Mouse (Mus musculus) megakaryocyte, embryonic 14.5 days (primary cell): ENCODE data around the gene Rrnad1. TPM values are rescaled to one million over a fixed set of nuclear protein-coding genes. Genes with fewer than 3 reads are reported as not detected.

Source experiments
- H3K27me3 ChIP-seq: replicated peaks from 2 replicates; pipeline ENCODE3; 2012; ENCODE audit warnings: inconsistent platforms
- H3K36me3 ChIP-seq: replicated peaks from 2 replicates; pipeline ENCODE3; 2012; ENCODE audit warnings: low read length, inconsistent platforms, mixed read lengths
- H3K4me1 ChIP-seq: 2 replicates; pipeline ENCODE4 v1.6.1; 2012; ENCODE audit warnings: inconsistent platforms
- H3K4me3 ChIP-seq: replicated peaks from 2 replicates; pipeline ENCODE3; 2012; ENCODE audit warnings: moderate library complexity, mild to moderate bottlenecking, inconsistent platforms
- H3K9me3 ChIP-seq: 2 replicates; pipeline ENCODE4 v1.6.1; 2012; ENCODE audit warnings: inconsistent platforms
- FLI1 ChIP-seq: IDR thresholded peaks from 2 replicates; pipeline ENCODE4 v1.6.1; 2012; ENCODE audit warnings: low read length, inconsistent platforms, mixed read lengths
- GATA1 ChIP-seq: IDR thresholded peaks from 3 replicates; pipeline ENCODE4 v1.6.1; 2012; ENCODE audit warnings: mixed read lengths, low read length, inconsistent platforms, borderline replicate concordance
- polyA plus RNA-seq: library from polyadenylated mRNA; stranded (reverse); fragments of >175 nt; gene quantifications from 2 replicates; pipeline ENCODE4 v1.2.3, GENCODE M21; 2012; ENCODE audit warnings: low replicate concordance; ENCODE audit not compliant: insufficient read depth

Rrnad1 gene
- polyA plus RNA-seq, 1 experiment = 13.9 TPM

DNA sequence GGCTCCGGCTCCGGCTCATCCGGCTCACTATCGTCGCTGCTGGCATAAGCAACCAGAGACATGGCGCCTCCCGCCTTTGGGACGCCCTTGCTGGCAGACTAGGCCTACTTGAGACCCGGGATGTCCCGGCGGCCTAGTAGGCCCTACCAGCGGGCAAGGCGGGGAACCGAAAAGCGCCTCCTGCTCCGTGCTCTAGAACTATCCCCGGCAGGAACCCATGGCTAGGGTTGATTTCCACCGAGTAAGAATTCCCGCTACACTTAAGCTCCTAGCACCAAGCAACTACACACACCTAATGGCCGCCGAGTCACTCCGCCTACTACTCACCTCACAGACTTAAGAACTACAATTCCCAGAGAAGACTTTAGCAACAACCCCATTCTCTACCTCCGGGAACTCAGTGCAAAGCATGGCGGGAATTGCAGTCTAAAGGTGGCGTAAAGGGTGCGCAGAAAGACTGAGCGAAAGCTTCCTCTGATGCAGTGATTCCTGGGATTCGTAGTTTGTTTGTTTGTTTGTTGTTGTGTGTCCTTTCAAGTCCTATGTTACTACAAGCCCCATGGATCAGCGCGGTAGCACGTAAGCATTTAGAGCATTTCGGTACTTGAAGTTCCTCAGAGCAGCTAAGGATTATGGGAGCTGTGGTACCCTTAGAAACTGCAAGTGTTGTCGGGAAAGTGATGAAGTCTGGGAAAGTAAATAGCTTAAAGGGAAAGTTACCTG is 45.1 kb downstream of the Rrnad1 start, which contains the start of gene Prcc:
Gene Prcc, minus strand, starts transcription at position 328 of the 723 bp plus-strand sequence.
- H3K4me1 ChIP-seq = peaks cover 35% of the 10 kb centered on the region
- peak within 1 kb of the TSS; percentile 97 for H3K4me3 ChIP-seq
- H3K36me3 ChIP-seq = peaks cover 25% of the 10 kb centered on the region
- H3K9me3 ChIP-seq = 0 out of 2 replicates have a peak, but pooled peaks cover 5% of the 10 kb centered on the region
- TF ChIP-seq FLI1 (no peak), GATA1 (no peak)
- H3K27me3 ChIP-seq = no peaks in the 10 kb centered on the region

DNA sequence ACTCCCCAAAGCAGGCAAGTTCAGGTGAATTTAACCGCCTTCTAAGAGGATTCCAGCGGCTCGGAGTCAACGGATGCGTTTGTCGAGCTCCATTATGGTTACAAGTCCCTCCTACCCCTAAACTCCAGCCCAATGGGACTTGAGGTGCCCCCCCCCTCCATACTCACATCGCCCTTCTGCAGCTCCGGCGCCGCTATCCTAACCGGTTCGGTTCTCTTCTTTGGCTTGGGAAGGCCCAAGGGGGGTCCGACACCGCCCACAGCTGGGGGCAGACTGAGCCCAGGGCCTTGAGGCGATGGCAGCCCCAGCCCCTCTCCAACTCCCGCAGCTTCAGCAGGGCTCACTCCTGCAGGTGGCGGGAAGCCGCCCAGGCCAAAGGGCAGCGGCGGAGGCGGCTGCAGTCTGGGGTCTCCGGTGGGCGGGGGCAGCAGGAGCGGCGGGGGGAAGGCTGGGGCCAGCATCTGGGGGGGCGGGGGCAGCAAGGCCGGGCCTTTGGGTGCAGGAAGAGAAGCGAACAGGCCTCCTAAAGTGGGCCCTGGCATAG is 45.7 kb downstream of the Rrnad1 start:
- no peaks in the 10 kb centered on the region for H3K27me3 ChIP-seq
- H3K4me1 ChIP-seq = peaks cover 37% of the 10 kb centered on the region
- TF ChIP-seq GATA1 (no peak), FLI1 (no peak)

DNA sequence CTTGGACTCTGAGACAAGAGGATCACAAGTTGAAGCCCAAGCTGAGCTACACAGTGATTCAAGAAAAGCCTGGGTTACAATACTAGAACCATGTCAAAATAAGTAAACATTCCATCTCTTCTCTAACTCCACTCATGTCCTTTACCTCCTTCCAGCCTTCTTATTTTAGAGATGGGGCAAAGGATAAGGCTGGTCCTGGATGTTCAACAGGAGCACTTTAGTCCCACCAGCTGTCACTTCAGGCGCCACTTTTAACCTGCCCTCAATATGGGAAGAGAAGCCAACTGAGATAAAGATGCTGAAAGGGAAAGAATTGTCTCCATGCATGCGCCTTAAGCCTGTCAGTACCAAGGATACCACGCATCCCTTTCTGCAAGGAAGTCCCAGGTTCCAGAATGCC is 46.2 kb downstream of the Rrnad1 start:
- Histone ChIP-seq H3K4me3 (peak overlapping the region; percentile 97), H3K27me3 (no peaks in the 10 kb centered on the region), H3K36me3 (peaks cover 32% of the 10 kb centered on the region), H3K9me3 (0 out of 2 replicates have a peak, but pooled peaks cover 5% of the 10 kb centered on the region), H3K4me1 (peaks cover 38% of the 10 kb centered on the region)
- TF ChIP-seq GATA1 = no peak

More for the DNA sequence above, 45.7 kb downstream of the Rrnad1 start:
- Histone ChIP-seq H3K4me3 (peak overlapping the region; percentile 97), H3K36me3 (peaks cover 31% of the 10 kb centered on the region), H3K9me3 (0 out of 2 replicates have a peak, but pooled peaks cover 5% of the 10 kb centered on the region)

DNA sequence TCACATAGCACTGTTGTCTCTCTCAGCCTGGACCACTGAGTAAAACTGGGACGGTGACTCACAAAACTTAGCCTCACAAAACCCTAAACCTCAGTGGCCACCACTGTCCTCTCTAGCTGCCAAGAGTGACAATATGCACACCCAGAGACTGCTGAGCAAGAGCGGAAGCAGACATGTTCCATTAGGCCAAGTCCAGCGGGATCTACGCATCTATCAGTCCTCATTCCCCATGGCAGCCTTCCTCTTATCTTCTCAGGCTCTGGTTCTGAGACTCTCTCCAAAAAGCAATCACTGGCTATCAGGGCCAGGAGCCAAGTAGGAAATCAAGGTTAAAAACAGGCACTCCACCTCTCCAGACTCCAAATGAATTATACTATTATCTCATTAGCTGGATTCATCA is 52.8 kb downstream of the Rrnad1 start:
- H3K36me3 ChIP-seq = peaks cover 81% of the 10 kb centered on the region

More for the DNA sequence above, 52.8 kb downstream of the Rrnad1 start:
- TF ChIP-seq FLI1 (no peak), GATA1 (no peak)
- Histone ChIP-seq H3K27me3 (no peaks in the 10 kb centered on the region), H3K9me3 (no peaks in the 10 kb centered on the region), H3K4me1 (peaks cover 24% of the 10 kb centered on the region), H3K4me3 (no peak overlapping the region)

Other genes with a start within 250 kb of the Rrnad1 start
- gene Lrrc71, start 182.1 kb downstream of the Rrnad1 start, polyA plus RNA-seq = 7.0 and 16.6 TPM in 2 replicates
- gene Ntrk1, start 135.6 kb downstream of the Rrnad1 start, polyA plus RNA-seq = not detected in 2 replicates
- not detected in 2 replicates for gene Insrr, start 133.8 kb downstream of the Rrnad1 start, polyA plus RNA-seq
- 164 and 715 TPM in 2 replicates for gene Pear1, start 106.4 kb downstream of the Rrnad1 start, polyA plus RNA-seq
- 0.12 TPM in 1 of 2 replicates, not detected in the other for gene Sh2d2a, start 84.0 kb downstream of the Rrnad1 start, polyA plus RNA-seq
- gene Prcc, start 45.1 kb downstream of the Rrnad1 start, polyA plus RNA-seq = 62.4 and 99.1 TPM in 2 replicates
- 140 and 1,011 TPM in 2 replicates for gene Hdgf, start 24.4 kb downstream of the Rrnad1 start, polyA plus RNA-seq
- gene Mrpl24, start 11.2 kb downstream of the Rrnad1 start, polyA plus RNA-seq = 3.1 and 14.1 TPM in 2 replicates
- gene Isg20l2, start 403 bp downstream of the Rrnad1 start, polyA plus RNA-seq = 2.9 and 3.6 TPM in 2 replicates
- gene Crabp2, start 17.9 kb upstream of the Rrnad1 start, polyA plus RNA-seq = 0.47 TPM in 1 of 2 replicates, not detected in the other
- 0.29 TPM in 1 of 2 replicates, not detected in the other for gene Nes, start 40.4 kb upstream of the Rrnad1 start, polyA plus RNA-seq
- not detected in 2 replicates for gene Bcan, start 69.5 kb upstream of the Rrnad1 start, polyA plus RNA-seq
- not detected in 2 replicates for gene Hapln2, start 96.9 kb upstream of the Rrnad1 start, polyA plus RNA-seq
- gene Gpatch4, start 112.4 kb upstream of the Rrnad1 start, polyA plus RNA-seq = 5.3 and 18.9 TPM in 2 replicates
- 30.3 and 44.6 TPM in 2 replicates for gene Naxe, start 127.8 kb upstream of the Rrnad1 start, polyA plus RNA-seq
- not detected in 2 replicates for gene Ttc24, start 147.6 kb upstream of the Rrnad1 start, polyA plus RNA-seq
- gene Iqgap3, start 151.3 kb upstream of the Rrnad1 start, polyA plus RNA-seq = 3.3 and 6.8 TPM in 2 replicates
- gene Mef2d, start 211.7 kb upstream of the Rrnad1 start, polyA plus RNA-seq = 60.2 and 145 TPM in 2 replicates